Mouse (Mus musculus) midbrain, embryonic 15.5 days (tissue): Measurements from ENCODE around the gene Pla2g4e. TPM values are rescaled to one million over a fixed set of nuclear protein-coding genes. Genes with fewer than 3 reads are reported as not detected.

Source experiments
- ATAC-seq: fragments of 200-750 bp; cut with Nextera tagmentation; replicated peaks from 2 replicates; pipeline ENCODE4 v1.8.0; 2017; ENCODE audit warnings: moderate TSS enrichment
- H3K27ac ChIP-seq: fragments of 300-500 bp; sonication (generic); 2 replicates; pipeline ENCODE4 v1.5.1; 2015; ENCODE audit warnings: mild to moderate bottlenecking, inconsistent platforms
- H3K27me3 ChIP-seq: fragments of 300-500 bp; sonication (generic); replicated peaks from 2 replicates; pipeline ENCODE4 v1.6.1; 2015; ENCODE audit warnings: inconsistent platforms
- H3K36me3 ChIP-seq: fragments of 300-500 bp; sonication (generic); replicated peaks from 2 replicates; pipeline ENCODE4 v1.6.1; 2015; ENCODE audit warnings: inconsistent platforms
- H3K4me1 ChIP-seq: fragments of 300-500 bp; sonication (generic); 2 replicates; pipeline ENCODE4 v1.6.1; 2015; ENCODE audit warnings: inconsistent platforms
- H3K4me2 ChIP-seq: fragments of 300-500 bp; sonication (generic); 2 replicates; pipeline ENCODE4 v1.6.1; 2015; ENCODE audit warnings: inconsistent platforms, mild to moderate bottlenecking, moderate library complexity
- H3K4me3 ChIP-seq: fragments of 300-500 bp; sonication (generic); 2 replicates; pipeline ENCODE4 v1.5.1; 2015; ENCODE audit warnings: mild to moderate bottlenecking, inconsistent platforms
- H3K9ac ChIP-seq: fragments of 300-500 bp; sonication (generic); 2 replicates; pipeline ENCODE4 v1.6.1; 2015; ENCODE audit warnings: mild to moderate bottlenecking, inconsistent platforms
- H3K9me3 ChIP-seq: fragments of 300-500 bp; sonication (generic); 2 replicates; pipeline ENCODE4 v1.6.1; 2016; ENCODE audit warnings: inconsistent platforms
- WGBS: fragments of 180-500 bp; shearing (Covaris S2); methylation state at CpG from one replicate; pipeline ENCODE4 v1.1.7; 2015; ENCODE audit warnings: mixed read lengths; 5-methylcytosine and 5-hydroxymethylcytosine counted together
- polyA plus RNA-seq: library from polyadenylated mRNA; unstranded; fragments of >200 nt; fragmentation: Nextera tagmentation; extraction: Ambion mirVana; gene quantifications from 2 replicates; pipeline ENCODE4 v1.2.1, GENCODE M21; 2015

The Pla2g4e gene
- polyA plus RNA-seq, 1 experiment from 2014 or later = 5.3 TPM

GRCm38 (mm10) chr2:120147364-120147763, 97.8 kb downstream of the Pla2g4e start:
- 61% methylated on average over 2 of the region's 2 CpGs for WGBS
- Histone ChIP-seq H3K36me3 (no peaks in the 10 kb centered on the region), H3K9ac (no peak overlapping the region), H3K4me3 (no peak overlapping the region), H3K9me3 (no peaks in the 10 kb centered on the region), H3K4me2 (no peak overlapping the region), H3K27ac (no peak overlapping the region), H3K4me1 (no peaks in the 10 kb centered on the region), H3K27me3 (no peaks in the 10 kb centered on the region)
- no peak for ATAC-seq

- 85% methylated on average over 2 of the region's 2 CpGs for WGBS
- H3K27ac ChIP-seq = no peak overlapping the region
- H3K9me3 ChIP-seq = no peaks in the 10 kb centered on the region
- no peaks in the 10 kb centered on the region for H3K4me1 ChIP-seq
- no peak for ATAC-seq
- no peak overlapping the region for H3K9ac ChIP-seq
- H3K27me3 ChIP-seq = no peaks in the 10 kb centered on the region
- no peak overlapping the region for H3K4me3 ChIP-seq
- no peak overlapping the region for H3K4me2 ChIP-seq
- no peaks in the 10 kb centered on the region for H3K36me3 ChIP-seq
Measured at GRCm38 (mm10) chr2:120146543-120146942, 98.6 kb downstream of the Pla2g4e start.

- no peaks in the 10 kb centered on the region for H3K9me3 ChIP-seq
- no peak overlapping the region for H3K4me2 ChIP-seq
- WGBS = 87% methylated on average over 4 of the region's 4 CpGs
- no peaks in the 10 kb centered on the region for H3K36me3 ChIP-seq
- no peak overlapping the region for H3K4me3 ChIP-seq
- no peak for ATAC-seq
- no peaks in the 10 kb centered on the region for H3K4me1 ChIP-seq
- no peaks in the 10 kb centered on the region for H3K27me3 ChIP-seq
- H3K27ac ChIP-seq = no peak overlapping the region
- no peak overlapping the region for H3K9ac ChIP-seq
Measured at GRCm38 (mm10) chr2:120144390-120144789, 100.7 kb downstream of the Pla2g4e start.

- Histone ChIP-seq H3K4me1 (no peaks in the 10 kb centered on the region), H3K9ac (no peak overlapping the region), H3K4me2 (no peak overlapping the region), H3K27ac (no peak overlapping the region), H3K4me3 (no peak overlapping the region), H3K9me3 (no peaks in the 10 kb centered on the region), H3K27me3 (no peaks in the 10 kb centered on the region), H3K36me3 (no peaks in the 10 kb centered on the region)
- ATAC-seq = no peak
- 82% methylated on average over 5 of the region's 5 CpGs for WGBS
Measured at GRCm38 (mm10) chr2:120142336-120142735, 102.8 kb downstream of the Pla2g4e start.

- Histone ChIP-seq H3K4me2 (no peak overlapping the region), H3K27ac (no peak overlapping the region), H3K27me3 (no peaks in the 10 kb centered on the region), H3K4me1 (no peaks in the 10 kb centered on the region), H3K4me3 (no peak overlapping the region), H3K9me3 (no peaks in the 10 kb centered on the region), H3K9ac (no peak overlapping the region), H3K36me3 (no peaks in the 10 kb centered on the region)
- WGBS = 91% methylated on average over 1 of the region's 1 CpGs
- ATAC-seq = no peak
Measured at GRCm38 (mm10) chr2:120141671-120142070, 103.5 kb downstream of the Pla2g4e start.

- WGBS = 86% methylated on average over 5 of the region's 5 CpGs
- Histone ChIP-seq H3K4me1 (no peaks in the 10 kb centered on the region), H3K36me3 (no peaks in the 10 kb centered on the region), H3K27ac (no peak overlapping the region), H3K4me3 (no peak overlapping the region), H3K4me2 (no peak overlapping the region), H3K27me3 (no peaks in the 10 kb centered on the region), H3K9me3 (no peaks in the 10 kb centered on the region), H3K9ac (no peak overlapping the region)
- no peak for ATAC-seq
Measured at GRCm38 (mm10) chr2:120140326-120140725, 104.8 kb downstream of the Pla2g4e start.

GRCm38 (mm10) chr2:120139091-120139490, 106.0 kb downstream of the Pla2g4e start:
- 86% methylated on average over 1 of the region's 1 CpGs for WGBS
- H3K27me3 ChIP-seq = no peaks in the 10 kb centered on the region
- no peak overlapping the region for H3K9ac ChIP-seq
- no peak overlapping the region for H3K4me3 ChIP-seq
- no peaks in the 10 kb centered on the region for H3K36me3 ChIP-seq
- H3K4me2 ChIP-seq = no peak overlapping the region
- H3K9me3 ChIP-seq = no peaks in the 10 kb centered on the region
- no peaks in the 10 kb centered on the region for H3K4me1 ChIP-seq
- no peak for ATAC-seq
- H3K27ac ChIP-seq = no peak overlapping the region

GRCm38 (mm10) chr2:120137281-120137680, 107.9 kb downstream of the Pla2g4e start:
- WGBS = 79% methylated on average over 5 of the region's 5 CpGs
- Histone ChIP-seq H3K4me1 (no peaks in the 10 kb centered on the region), H3K4me2 (no peak overlapping the region), H3K27me3 (no peaks in the 10 kb centered on the region), H3K9ac (no peak overlapping the region), H3K36me3 (no peaks in the 10 kb centered on the region), H3K4me3 (no peak overlapping the region), H3K9me3 (no peaks in the 10 kb centered on the region), H3K27ac (no peak overlapping the region)
- ATAC-seq = no peak

GRCm38 (mm10) chr2:120134453-120135075, 110.6 kb downstream of the Pla2g4e start:
- H3K27me3 ChIP-seq = no peaks in the 10 kb centered on the region
- H3K9ac ChIP-seq = no peak overlapping the region
- ATAC-seq = no peak
- H3K36me3 ChIP-seq = no peaks in the 10 kb centered on the region
- H3K4me3 ChIP-seq = no peak overlapping the region
- no peak overlapping the region for H3K4me2 ChIP-seq
- H3K9me3 ChIP-seq = no peaks in the 10 kb centered on the region
- H3K4me1 ChIP-seq = no peaks in the 10 kb centered on the region
- H3K27ac ChIP-seq = no peak overlapping the region

- Histone ChIP-seq H3K4me1 (no peaks in the 10 kb centered on the region), H3K27me3 (no peaks in the 10 kb centered on the region), H3K36me3 (no peaks in the 10 kb centered on the region), H3K9ac (no peak overlapping the region), H3K27ac (no peak overlapping the region), H3K9me3 (no peaks in the 10 kb centered on the region), H3K4me2 (no peak overlapping the region), H3K4me3 (no peak overlapping the region)
- 91% methylated on average over 1 of the region's 1 CpGs for WGBS
- ATAC-seq = no peak
Measured at GRCm38 (mm10) chr2:120131881-120132280, 113.3 kb downstream of the Pla2g4e start.

- H3K27me3 ChIP-seq = no peaks in the 10 kb centered on the region
- no peaks in the 10 kb centered on the region for H3K4me1 ChIP-seq
- 76% methylated on average over 8 of the region's 8 CpGs for WGBS
- no peaks in the 10 kb centered on the region for H3K9me3 ChIP-seq
- no peak overlapping the region for H3K27ac ChIP-seq
- no peak for ATAC-seq
- H3K4me2 ChIP-seq = no peak overlapping the region
- H3K4me3 ChIP-seq = no peak overlapping the region
- no peaks in the 10 kb centered on the region for H3K36me3 ChIP-seq
- H3K9ac ChIP-seq = no peak overlapping the region
Measured at GRCm38 (mm10) chr2:120129252-120129908, 115.8 kb downstream of the Pla2g4e start.

GRCm38 (mm10) chr2:120128611-120129051, 116.5 kb downstream of the Pla2g4e start:
- H3K27me3 ChIP-seq = no peaks in the 10 kb centered on the region
- ATAC-seq = no peak

GRCm38 (mm10) chr2:120128011-120128410, 117.1 kb downstream of the Pla2g4e start:
- Histone ChIP-seq H3K9ac (no peak overlapping the region), H3K4me1 (no peaks in the 10 kb centered on the region), H3K4me2 (no peak overlapping the region), H3K36me3 (no peaks in the 10 kb centered on the region), H3K27ac (no peak overlapping the region), H3K9me3 (no peaks in the 10 kb centered on the region), H3K4me3 (no peak overlapping the region), H3K27me3 (no peaks in the 10 kb centered on the region)
- no peak for ATAC-seq

More at GRCm38 (mm10) chr2:120128611-120129051, 116.5 kb downstream of the Pla2g4e start:
- Histone ChIP-seq H3K4me3 (no peak overlapping the region), H3K9ac (no peak overlapping the region), H3K4me2 (no peak overlapping the region), H3K36me3 (no peaks in the 10 kb centered on the region), H3K4me1 (no peaks in the 10 kb centered on the region), H3K27ac (no peak overlapping the region), H3K9me3 (no peaks in the 10 kb centered on the region)
- 83% methylated on average over 1 of the region's 1 CpGs for WGBS
